Mouse (Mus musculus): ENCODE measurements at regions not wholly inside any gene's neighbourhood (a gene's known extent, or its start where the extent isn't known, plus 50 kb on each side); places are given as distances from the start of the nearest gene placed in this dataset.
A peak's percentile ranks its signal among the peaks of the same experiment; 100 is the strongest.

- TF ChIP-seq CTCF (IDR thresholded peaks at IDR 0.05) (no peak), EP300 (IDR thresholded peaks at IDR 0.05) (no peak)
- Histone ChIP-seq H3K36me3 (ENCODE audit: insufficient read depth, low read length) (no peaks in the 10 kb centered on the region), H3K9me3 (ENCODE audit: low read length) (no peaks in the 10 kb centered on the region), H3K4me2 (replicated peaks; ENCODE audit: low read depth, low read length) (no peak overlapping the region), H3K4me1 (ENCODE audit: insufficient read depth, low read depth, low read length) (no peaks in the 10 kb centered on the region), H3K4me3 (ENCODE audit: low read depth, low read length) (no peak overlapping the region), H3K9ac (replicated peaks; ENCODE audit: low read depth) (no peak overlapping the region), H3K27me3 (replicated peaks; ENCODE audit: insufficient read depth, low read length) (no peaks in the 10 kb centered on the region), H3K27ac (ENCODE audit: low read length) (no peak overlapping the region)
- DNase-seq (ENCODE audit: low spot score) (no peak), ATAC-seq (no peak)
- 67% methylated on average over 3 of the region's 3 CpGs for whole genome bisulfite sequencing
Observed at GRCm38 (mm10) chr14:54074659-54075058, 179.2 kb downstream of the Dad1 start.

GRCm38 (mm10) chr14:54072283-54072912, 181.5 kb downstream of the Dad1 start:
- WGBS, result 38% methylated on average over 10 of the region's 10 CpGs
- peak; percentile 68 for ATAC-seq
- Histone ChIP-seq H3K4me2 (replicated peaks; ENCODE audit: low read depth, low read length) (no peak overlapping the region), H3K9me3 (ENCODE audit: low read length) (no peaks in the 10 kb centered on the region), H3K9ac (replicated peaks; ENCODE audit: low read depth) (no peak overlapping the region), H3K27me3 (replicated peaks; ENCODE audit: insufficient read depth, low read length) (no peaks in the 10 kb centered on the region), H3K36me3 (ENCODE audit: insufficient read depth, low read length) (no peaks in the 10 kb centered on the region), H3K27ac (ENCODE audit: low read length) (no peak overlapping the region), H3K4me3 (ENCODE audit: low read depth, low read length) (no peak overlapping the region), H3K4me1 (ENCODE audit: insufficient read depth, low read depth, low read length) (no peaks in the 10 kb centered on the region)
- DNase-seq (ENCODE audit: low spot score), result peak; percentile 21
- TF ChIP-seq EP300 (IDR thresholded peaks at IDR 0.05), result no peak
- TF ChIP-seq CTCF (IDR thresholded peaks at IDR 0.05), result no peak

DNA sequence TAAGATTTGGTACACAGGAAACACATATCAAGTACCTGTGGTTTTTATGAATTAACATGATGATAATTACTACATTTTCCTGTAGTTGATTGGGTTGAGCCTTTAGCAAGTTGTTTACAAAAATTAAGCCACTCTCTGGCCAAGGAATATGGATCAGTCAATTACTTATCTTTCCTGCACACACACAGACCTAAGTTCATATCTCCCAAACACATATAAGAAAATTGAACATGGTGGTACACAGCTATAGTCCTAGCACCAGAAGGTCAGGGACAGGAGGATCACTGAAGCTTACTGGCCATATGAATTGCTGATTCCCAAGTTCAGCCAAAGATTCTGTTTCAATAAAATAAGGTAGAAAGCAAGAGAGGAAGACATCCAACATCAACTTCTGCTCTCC, 183.7 kb downstream of the Dad1 start:
- TF ChIP-seq EP300 (IDR thresholded peaks at IDR 0.05) (no peak), CTCF (IDR thresholded peaks at IDR 0.05) (no peak)

DNA sequence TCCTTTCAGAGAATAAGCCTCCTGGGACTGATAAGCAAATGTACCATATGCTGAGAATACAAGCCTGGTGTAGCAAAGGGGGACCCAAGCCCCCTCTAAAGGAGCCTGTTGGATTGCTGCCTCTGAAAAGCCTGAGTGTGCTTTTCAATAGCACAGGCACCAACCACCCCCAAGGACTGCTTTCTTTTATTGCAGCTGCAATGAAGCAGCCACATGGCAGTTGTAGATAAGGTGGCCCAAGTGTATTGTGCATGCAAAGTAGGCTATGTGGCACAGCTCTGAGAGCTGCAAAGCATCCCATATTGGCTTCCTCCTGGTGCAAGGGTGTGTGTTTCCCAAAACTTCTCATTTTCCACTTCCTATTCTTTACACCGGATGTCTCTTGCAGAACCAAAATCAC, 185.2 kb downstream of the Dad1 start:
- ATAC-seq, result no peak
- 89% methylated on average over 1 of the region's 1 CpGs for WGBS

More for the DNA sequence above, 183.7 kb downstream of the Dad1 start:
- no peak overlapping the region for H3K9ac ChIP-seq (replicated peaks; ENCODE audit: low read depth)
- no peak overlapping the region for H3K27ac ChIP-seq (ENCODE audit: low read length)
- no peaks in the 10 kb centered on the region for H3K4me1 ChIP-seq (ENCODE audit: insufficient read depth, low read depth, low read length)
- H3K36me3 ChIP-seq (ENCODE audit: insufficient read depth, low read length), result no peaks in the 10 kb centered on the region
- H3K4me3 ChIP-seq (ENCODE audit: low read depth, low read length), result no peak overlapping the region
- no peak overlapping the region for H3K4me2 ChIP-seq (replicated peaks; ENCODE audit: low read depth, low read length)
- no peaks in the 10 kb centered on the region for H3K9me3 ChIP-seq (ENCODE audit: low read length)
- H3K27me3 ChIP-seq (replicated peaks; ENCODE audit: insufficient read depth, low read length), result no peaks in the 10 kb centered on the region
- no peak for ATAC-seq
- no peak for DNase-seq (ENCODE audit: low spot score)

DNA sequence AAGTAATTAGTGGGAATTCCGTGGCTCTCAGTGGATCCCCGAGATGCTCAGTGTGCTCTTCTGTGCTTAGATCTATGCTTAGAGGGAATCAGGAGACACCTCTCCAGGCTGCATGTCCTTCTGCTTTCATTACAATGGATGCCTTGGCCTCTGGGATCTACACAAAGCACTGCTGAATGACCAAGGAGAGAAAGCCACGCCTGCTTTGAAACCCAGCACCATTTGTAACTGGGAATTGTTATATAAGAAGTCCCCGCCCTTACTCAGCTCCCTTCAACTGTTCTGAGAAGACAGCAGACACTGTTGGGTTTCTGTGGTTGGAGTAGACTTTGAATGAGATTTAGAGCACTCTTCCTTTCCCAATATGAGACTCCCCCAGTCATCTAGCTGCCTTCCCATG, 188.4 kb downstream of the Dad1 start:
- no peak overlapping the region for H3K9ac ChIP-seq (replicated peaks; ENCODE audit: low read depth)
- H3K27ac ChIP-seq (ENCODE audit: low read length), result no peak overlapping the region
- no peak overlapping the region for H3K4me3 ChIP-seq (ENCODE audit: low read depth, low read length)
- WGBS, result 74% methylated on average over 4 of the region's 4 CpGs
- no peaks in the 10 kb centered on the region for H3K9me3 ChIP-seq (ENCODE audit: low read length)
- TF ChIP-seq EP300 (IDR thresholded peaks at IDR 0.05) (no peak), CTCF (IDR thresholded peaks at IDR 0.05) (no peak)
- DNase-seq (ENCODE audit: low spot score) (no peak), ATAC-seq (no peak)
- no peaks in the 10 kb centered on the region for H3K27me3 ChIP-seq (replicated peaks; ENCODE audit: insufficient read depth, low read length)
- no peak overlapping the region for H3K4me2 ChIP-seq (replicated peaks; ENCODE audit: low read depth, low read length)
- no peaks in the 10 kb centered on the region for H3K4me1 ChIP-seq (ENCODE audit: insufficient read depth, low read depth, low read length)
- no peaks in the 10 kb centered on the region for H3K36me3 ChIP-seq (ENCODE audit: insufficient read depth, low read length)

More for the DNA sequence above, 185.2 kb downstream of the Dad1 start:
- no peaks in the 10 kb centered on the region for H3K4me1 ChIP-seq (ENCODE audit: insufficient read depth, low read depth, low read length)
- H3K36me3 ChIP-seq (ENCODE audit: insufficient read depth, low read length), result no peaks in the 10 kb centered on the region
- H3K27me3 ChIP-seq (replicated peaks; ENCODE audit: insufficient read depth, low read length), result no peaks in the 10 kb centered on the region
- H3K27ac ChIP-seq (ENCODE audit: low read length), result no peak overlapping the region
- TF ChIP-seq EP300 (IDR thresholded peaks at IDR 0.05), result no peak
- TF ChIP-seq CTCF (IDR thresholded peaks at IDR 0.05), result no peak
- H3K4me3 ChIP-seq (ENCODE audit: low read depth, low read length), result no peak overlapping the region
- no peaks in the 10 kb centered on the region for H3K9me3 ChIP-seq (ENCODE audit: low read length)
- H3K9ac ChIP-seq (replicated peaks; ENCODE audit: low read depth), result no peak overlapping the region
- H3K4me2 ChIP-seq (replicated peaks; ENCODE audit: low read depth, low read length), result no peak overlapping the region
- DNase-seq (ENCODE audit: low spot score), result no peak

GRCm38 (mm10) chr14:54064541-54065402, 189.1 kb downstream of the Dad1 start:
- Histone ChIP-seq H3K4me1 (ENCODE audit: insufficient read depth, low read depth, low read length) (no peaks in the 10 kb centered on the region), H3K4me3 (ENCODE audit: low read depth, low read length) (no peak overlapping the region), H3K9me3 (ENCODE audit: low read length) (no peaks in the 10 kb centered on the region), H3K9ac (replicated peaks; ENCODE audit: low read depth) (no peak overlapping the region), H3K36me3 (ENCODE audit: insufficient read depth, low read length) (no peaks in the 10 kb centered on the region), H3K27ac (ENCODE audit: low read length) (no peak overlapping the region), H3K27me3 (replicated peaks; ENCODE audit: insufficient read depth, low read length) (no peaks in the 10 kb centered on the region), H3K4me2 (replicated peaks; ENCODE audit: low read depth, low read length) (no peak overlapping the region)
- peak; percentile 67 for ATAC-seq
- DNase-seq (ENCODE audit: low spot score), result peak; percentile 66
- TF ChIP-seq EP300 (IDR thresholded peaks at IDR 0.05) (peak; percentile 90), CTCF (IDR thresholded peaks at IDR 0.05) (peak; percentile 95)
- WGBS, result 15% methylated on average over 11 of the region's 11 CpGs

Data from lung, postnatal 0 days (tissue).